Mouse (Mus musculus): Measurements from ENCODE around the gene Sufu.

GRCm38 (mm10) chr19:46455556-46455955 lies 58.9 kb downstream of the Sufu start:
- no peak for TF ChIP-seq GATA1 (IDR thresholded peaks at IDR 0.05; ENCODE audit: borderline replicate concordance, low read length)
- TF ChIP-seq CTCF (IDR thresholded peaks at IDR 0.05; ENCODE audit: low read depth, low read length): no peak
- TF ChIP-seq POLR2AphosphoS5 (IDR thresholded peaks at IDR 0.05; ENCODE audit: insufficient replicate concordance, low read depth, low read length): no peak
